Mouse (Mus musculus): ENCODE results near the gene Cdk19. TPM values are rescaled to one million over a fixed set of nuclear protein-coding genes. Genes with fewer than 3 reads are reported as not detected.

Gene Cdk19
- polyA plus RNA-seq, 1 experiment from 2014 or later: 9.1 TPM

DNA sequence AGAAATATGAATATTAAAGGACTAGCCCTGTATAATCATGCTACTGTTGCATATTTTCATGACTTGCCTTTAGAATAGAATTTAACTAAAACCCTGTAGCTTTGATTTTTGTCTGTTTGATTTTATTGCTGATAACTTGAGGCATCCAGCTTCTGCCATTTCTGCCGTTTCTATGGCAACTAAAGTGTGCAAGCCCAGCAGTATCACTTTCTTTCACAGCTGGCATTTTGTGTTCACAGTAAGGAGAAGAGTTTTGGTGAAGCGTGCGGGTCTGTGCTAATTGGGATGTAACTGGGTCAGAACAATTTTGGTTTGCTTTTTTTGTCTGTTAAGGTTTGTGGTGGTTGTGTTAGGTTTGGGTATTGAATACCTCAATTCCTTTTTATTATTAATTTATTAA, 107.3 kb downstream of the Cdk19 start:
- H3K4me1 ChIP-seq (ENCODE audit: control insufficient read depth in 2 of 2, insufficient read depth in 2 of 2, low read length in 2 of 2): peaks cover 2 to 11% of the 10 kb centered on the region in 2 experiments; a peak in 2 of 4 replicates
- ATAC-seq (ENCODE audit: insufficient number of reproducible peaks, insufficient read depth, low FRiP score, low read depth): no peak
- H3K27me3 ChIP-seq (ENCODE audit: control insufficient read depth, insufficient read depth, low read length): no peaks in the 10 kb centered on the region
- WGBS: 80% methylated on average over 3 of the region's 3 CpGs
- H3K9ac ChIP-seq (ENCODE audit: low read length): no peak overlapping the region
- no peak overlapping the region for H3K4me2 ChIP-seq (ENCODE audit: low read length)
- no peak overlapping the region for H3K27ac ChIP-seq (replicated peaks in 1 of 2; ENCODE audit: control insufficient read depth in 1 of 2, insufficient read depth in 1 of 2, low read depth in 2 of 2, low read length in 2 of 2)
- H3K4me3 ChIP-seq (ENCODE audit: control insufficient read depth in 1 of 2, insufficient read depth in 1 of 2, low read depth in 1 of 2, low read length in 2 of 2): no peak overlapping the region
- no peaks in the 10 kb centered on the region for H3K36me3 ChIP-seq (ENCODE audit: control insufficient read depth, insufficient read depth, low read length)
- no peaks in the 10 kb centered on the region for H3K9me3 ChIP-seq (ENCODE audit: control insufficient read depth, low read length)

DNA sequence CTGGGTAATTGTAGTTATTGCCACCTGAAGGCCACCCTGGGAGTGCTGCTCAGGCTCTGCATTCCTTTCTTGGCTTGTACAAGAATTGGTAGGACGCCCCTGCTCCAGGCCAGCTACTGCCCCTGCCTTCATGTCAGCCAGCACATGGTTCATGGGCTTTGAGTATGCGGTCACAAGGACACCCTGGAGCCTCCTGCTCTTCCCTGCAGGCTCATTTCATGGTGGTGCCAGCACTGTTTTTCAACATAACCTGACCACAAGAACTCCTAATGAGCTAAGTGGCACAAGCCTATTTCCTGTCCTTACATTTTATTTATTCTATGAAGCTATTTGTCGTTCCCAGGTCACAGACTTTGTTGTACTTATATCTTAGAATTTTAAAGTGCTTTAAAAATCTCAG, 107.9 kb downstream of the Cdk19 start:
- Histone ChIP-seq H3K27ac (replicated peaks in 1 of 2; ENCODE audit: control insufficient read depth in 1 of 2, insufficient read depth in 1 of 2, low read depth in 2 of 2, low read length in 2 of 2) (no peak overlapping the region), H3K9ac (ENCODE audit: low read length) (no peak overlapping the region), H3K4me2 (ENCODE audit: low read length) (no peak overlapping the region), H3K36me3 (ENCODE audit: control insufficient read depth, insufficient read depth, low read length) (no peaks in the 10 kb centered on the region), H3K9me3 (ENCODE audit: control insufficient read depth, low read length) (no peaks in the 10 kb centered on the region), H3K4me1 (ENCODE audit: control insufficient read depth in 2 of 2, insufficient read depth in 2 of 2, low read length in 2 of 2) (peaks cover 2 to 15% of the 10 kb centered on the region in 2 experiments), H3K4me3 (ENCODE audit: control insufficient read depth in 1 of 2, insufficient read depth in 1 of 2, low read depth in 1 of 2, low read length in 2 of 2) (no peak overlapping the region), H3K27me3 (ENCODE audit: control insufficient read depth, insufficient read depth, low read length) (no peaks in the 10 kb centered on the region)
- no peak for ATAC-seq (ENCODE audit: insufficient number of reproducible peaks, insufficient read depth, low FRiP score, low read depth)
- WGBS: 63% methylated on average over 3 of the region's 3 CpGs

DNA sequence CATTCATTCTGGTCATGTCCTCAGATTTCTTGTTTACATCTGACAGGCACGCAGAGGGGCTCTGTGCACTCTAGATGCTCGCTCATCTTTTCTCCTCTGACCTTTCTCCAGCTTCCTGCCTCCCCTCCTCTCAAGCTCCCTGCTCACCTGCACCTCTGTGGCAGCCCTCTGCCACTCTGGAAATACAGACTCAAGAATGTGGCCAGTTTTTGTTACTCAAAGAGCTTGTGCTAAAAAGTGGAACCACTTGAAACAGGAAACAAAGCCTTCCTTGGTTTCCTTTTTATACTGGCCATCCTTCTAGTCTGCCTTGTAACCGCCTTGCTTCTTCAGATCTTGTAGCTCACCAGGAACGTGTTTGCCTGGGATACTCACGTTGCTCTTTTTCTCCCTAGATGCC, 108.6 kb downstream of the Cdk19 start:
- Histone ChIP-seq H3K27me3 (ENCODE audit: control insufficient read depth, insufficient read depth, low read length) (no peaks in the 10 kb centered on the region), H3K4me3 (ENCODE audit: control insufficient read depth in 1 of 2, insufficient read depth in 1 of 2, low read depth in 1 of 2, low read length in 2 of 2) (no peak overlapping the region), H3K9ac (ENCODE audit: low read length) (no peak overlapping the region), H3K4me2 (ENCODE audit: low read length) (no peak overlapping the region), H3K4me1 (ENCODE audit: control insufficient read depth in 2 of 2, insufficient read depth in 2 of 2, low read length in 2 of 2) (peaks cover 2 to 15% of the 10 kb centered on the region in 2 experiments), H3K36me3 (ENCODE audit: control insufficient read depth, insufficient read depth, low read length) (no peaks in the 10 kb centered on the region), H3K9me3 (ENCODE audit: control insufficient read depth, low read length) (no peaks in the 10 kb centered on the region), H3K27ac (replicated peaks in 1 of 2; ENCODE audit: control insufficient read depth in 1 of 2, insufficient read depth in 1 of 2, low read depth in 2 of 2, low read length in 2 of 2) (no peak overlapping the region)
- no peak for ATAC-seq (ENCODE audit: insufficient number of reproducible peaks, insufficient read depth, low FRiP score, low read depth)
- 67% methylated on average over 5 of the region's 5 CpGs for WGBS

DNA sequence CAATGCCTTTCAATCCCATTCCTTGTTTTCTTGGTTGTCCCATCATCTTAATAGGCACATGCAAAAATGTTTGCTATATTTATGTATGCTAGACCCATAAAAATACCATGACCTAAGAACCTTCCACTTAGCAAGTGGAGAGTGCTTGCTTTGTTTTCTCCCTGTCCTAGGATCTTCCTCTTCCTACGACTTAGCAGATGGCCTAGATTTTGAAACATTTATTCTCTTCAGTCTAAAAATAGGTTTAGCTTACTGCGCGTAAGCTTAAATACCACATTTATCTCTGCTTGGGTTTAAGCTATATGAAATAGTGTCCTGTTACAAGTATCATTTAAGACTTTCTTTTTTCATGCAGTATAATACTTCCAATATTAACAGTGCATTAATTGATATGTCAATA, 109.1 kb downstream of the Cdk19 start:
- peaks cover 2 to 15% of the 10 kb centered on the region in 2 experiments for H3K4me1 ChIP-seq (ENCODE audit: control insufficient read depth in 2 of 2, insufficient read depth in 2 of 2, low read length in 2 of 2)
- no peak overlapping the region for H3K9ac ChIP-seq (ENCODE audit: low read length)
- no peaks in the 10 kb centered on the region for H3K9me3 ChIP-seq (ENCODE audit: control insufficient read depth, low read length)
- no peak for ATAC-seq (ENCODE audit: insufficient number of reproducible peaks, insufficient read depth, low FRiP score, low read depth)
- WGBS: 50% methylated on average over 3 of the region's 3 CpGs
- H3K4me2 ChIP-seq (ENCODE audit: low read length): no peak overlapping the region
- H3K36me3 ChIP-seq (ENCODE audit: control insufficient read depth, insufficient read depth, low read length): no peaks in the 10 kb centered on the region
- H3K27me3 ChIP-seq (ENCODE audit: control insufficient read depth, insufficient read depth, low read length): no peaks in the 10 kb centered on the region
- H3K27ac ChIP-seq (replicated peaks in 1 of 2; ENCODE audit: control insufficient read depth in 1 of 2, insufficient read depth in 1 of 2, low read depth in 2 of 2, low read length in 2 of 2): no peak overlapping the region
- H3K4me3 ChIP-seq (ENCODE audit: control insufficient read depth in 1 of 2, insufficient read depth in 1 of 2, low read depth in 1 of 2, low read length in 2 of 2): no peak overlapping the region

DNA sequence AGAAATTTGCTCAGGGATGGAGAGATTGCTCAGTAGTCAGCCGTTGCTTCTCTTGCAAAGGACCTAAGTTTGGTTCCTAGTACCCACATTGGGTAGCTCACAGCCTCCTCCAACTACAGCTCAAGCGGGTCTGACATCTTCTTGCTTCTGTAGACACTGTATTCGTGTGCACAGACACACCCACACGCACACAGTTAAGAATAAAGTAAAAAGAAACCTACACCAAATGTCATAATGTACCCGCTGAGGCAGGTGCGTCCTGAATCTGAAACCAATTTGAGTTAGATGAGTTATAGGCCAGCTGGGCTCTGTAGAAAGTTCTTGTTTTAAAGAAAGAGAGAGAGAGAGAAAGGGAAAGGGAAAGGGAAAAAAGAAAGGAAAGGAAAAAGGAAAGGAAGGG, 110.2 kb downstream of the Cdk19 start:
- Histone ChIP-seq H3K27ac (replicated peaks in 1 of 2; ENCODE audit: control insufficient read depth in 1 of 2, insufficient read depth in 1 of 2, low read depth in 2 of 2, low read length in 2 of 2) (no peak overlapping the region), H3K4me3 (ENCODE audit: control insufficient read depth in 1 of 2, insufficient read depth in 1 of 2, low read depth in 1 of 2, low read length in 2 of 2) (no peak overlapping the region), H3K27me3 (ENCODE audit: control insufficient read depth, insufficient read depth, low read length) (no peaks in the 10 kb centered on the region), H3K4me1 (ENCODE audit: control insufficient read depth in 2 of 2, insufficient read depth in 2 of 2, low read length in 2 of 2) (peaks cover 2 to 15% of the 10 kb centered on the region in 2 experiments), H3K4me2 (ENCODE audit: low read length) (no peak overlapping the region), H3K9me3 (ENCODE audit: control insufficient read depth, low read length) (no peaks in the 10 kb centered on the region), H3K36me3 (ENCODE audit: control insufficient read depth, insufficient read depth, low read length) (no peaks in the 10 kb centered on the region), H3K9ac (ENCODE audit: low read length) (no peak overlapping the region)
- 90% methylated on average over 6 of the region's 6 CpGs for WGBS
- ATAC-seq (ENCODE audit: insufficient number of reproducible peaks, insufficient read depth, low FRiP score, low read depth): no peak

DNA sequence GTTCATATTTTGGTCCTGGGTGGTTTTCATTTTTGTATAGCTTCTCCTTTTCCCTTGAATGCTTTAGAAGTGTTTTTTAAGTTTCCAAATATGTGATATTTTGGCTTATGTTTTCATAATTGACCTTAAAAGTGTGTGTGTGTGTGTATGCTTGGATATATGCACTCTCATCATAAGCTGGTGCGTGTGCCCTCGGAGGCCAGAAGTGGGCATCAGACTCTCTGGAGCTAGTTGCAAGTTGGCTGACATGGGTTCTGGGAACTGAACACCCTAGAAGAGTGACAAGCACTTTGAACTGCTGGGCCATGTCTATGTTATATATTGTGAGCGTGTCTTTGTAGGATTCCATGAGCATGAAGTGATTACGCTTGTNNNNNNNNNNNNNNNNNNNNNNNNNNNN, 110.8 kb downstream of the Cdk19 start:
- Histone ChIP-seq H3K4me3 (ENCODE audit: control insufficient read depth in 1 of 2, insufficient read depth in 1 of 2, low read depth in 1 of 2, low read length in 2 of 2) (no peak overlapping the region), H3K4me1 (ENCODE audit: control insufficient read depth in 2 of 2, insufficient read depth in 2 of 2, low read length in 2 of 2) (peaks cover 2 to 15% of the 10 kb centered on the region in 2 experiments), H3K4me2 (ENCODE audit: low read length) (no peak overlapping the region), H3K27ac (replicated peaks in 1 of 2; ENCODE audit: control insufficient read depth in 1 of 2, insufficient read depth in 1 of 2, low read depth in 2 of 2, low read length in 2 of 2) (no peak overlapping the region), H3K36me3 (ENCODE audit: control insufficient read depth, insufficient read depth, low read length) (no peaks in the 10 kb centered on the region), H3K27me3 (ENCODE audit: control insufficient read depth, insufficient read depth, low read length) (no peaks in the 10 kb centered on the region), H3K9me3 (ENCODE audit: control insufficient read depth, low read length) (no peaks in the 10 kb centered on the region), H3K9ac (ENCODE audit: low read length) (no peak overlapping the region)
- 96% methylated on average over 4 of the region's 4 CpGs for WGBS
- ATAC-seq (ENCODE audit: insufficient number of reproducible peaks, insufficient read depth, low FRiP score, low read depth): no peak

DNA sequence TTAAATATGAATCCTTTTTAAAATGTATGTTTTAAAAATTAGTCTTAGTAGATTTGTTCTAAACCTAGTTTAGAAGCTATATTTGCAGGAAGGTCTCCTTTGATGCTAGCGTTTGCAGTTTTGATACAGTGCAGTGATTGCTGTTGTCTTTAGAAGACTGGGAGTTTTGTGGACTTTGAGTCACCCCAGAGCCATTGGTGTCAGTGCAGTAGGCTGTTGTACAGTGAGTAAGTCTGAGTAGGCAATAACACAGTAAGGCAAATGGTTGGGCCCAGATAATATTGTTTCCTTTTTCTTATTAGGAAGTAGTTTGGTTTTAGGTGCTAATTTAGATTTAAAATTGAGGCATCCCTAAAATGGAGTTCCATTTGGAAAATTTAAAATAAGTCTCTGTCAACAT, 117.8 kb downstream of the Cdk19 start:
- Histone ChIP-seq H3K4me3 (ENCODE audit: control insufficient read depth in 1 of 2, insufficient read depth in 1 of 2, low read depth in 1 of 2, low read length in 2 of 2) (no peak overlapping the region), H3K9ac (ENCODE audit: low read length) (no peak overlapping the region), H3K27ac (replicated peaks in 1 of 2; ENCODE audit: control insufficient read depth in 1 of 2, insufficient read depth in 1 of 2, low read depth in 2 of 2, low read length in 2 of 2) (no peak overlapping the region), H3K27me3 (ENCODE audit: control insufficient read depth, insufficient read depth, low read length) (no peaks in the 10 kb centered on the region), H3K4me2 (ENCODE audit: low read length) (no peak overlapping the region), H3K4me1 (ENCODE audit: control insufficient read depth in 2 of 2, insufficient read depth in 2 of 2, low read length in 2 of 2) (peaks cover under 1 to 2% of the 10 kb centered on the region in 2 experiments; a peak in 1 of 4 replicates), H3K36me3 (ENCODE audit: control insufficient read depth, insufficient read depth, low read length) (no peaks in the 10 kb centered on the region), H3K9me3 (ENCODE audit: control insufficient read depth, low read length) (no peaks in the 10 kb centered on the region)
- WGBS: 67% methylated on average over 1 of the region's 1 CpGs
- ATAC-seq (ENCODE audit: insufficient number of reproducible peaks, insufficient read depth, low FRiP score, low read depth): no peak

DNA sequence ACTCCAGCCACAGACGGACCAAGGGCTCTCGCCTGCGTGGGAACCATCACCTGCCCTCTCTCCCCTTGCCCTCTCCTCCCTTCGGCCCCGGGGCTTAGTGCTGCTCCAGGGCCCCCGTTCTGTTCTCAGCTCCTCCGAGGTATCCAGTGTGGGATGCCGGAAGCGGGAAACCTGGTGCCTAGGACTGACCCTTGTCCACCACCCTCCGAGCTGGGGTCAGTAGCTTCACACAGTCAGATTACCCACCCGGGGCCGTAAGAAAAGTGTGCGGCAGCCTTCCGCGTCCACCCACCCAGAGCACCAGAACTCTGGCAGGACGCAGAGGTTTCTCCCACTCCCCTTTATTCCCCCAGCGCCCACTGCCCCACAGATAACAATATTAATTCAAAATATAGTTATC, 119.8 kb downstream of the Cdk19 start:
- H3K27ac ChIP-seq (replicated peaks in 1 of 2; ENCODE audit: control insufficient read depth in 1 of 2, insufficient read depth in 1 of 2, low read depth in 2 of 2, low read length in 2 of 2): no peak overlapping the region
- 0 out of 4 replicates have a peak, but pooled peaks cover 0 to 2% of the 10 kb centered on the region in 2 experiments for H3K4me1 ChIP-seq (ENCODE audit: control insufficient read depth in 2 of 2, insufficient read depth in 2 of 2, low read length in 2 of 2)
- ATAC-seq (ENCODE audit: insufficient number of reproducible peaks, insufficient read depth, low FRiP score, low read depth): no peak
- H3K36me3 ChIP-seq (ENCODE audit: control insufficient read depth, insufficient read depth, low read length): no peaks in the 10 kb centered on the region
- H3K27me3 ChIP-seq (ENCODE audit: control insufficient read depth, insufficient read depth, low read length): no peaks in the 10 kb centered on the region
- no peak overlapping the region for H3K4me2 ChIP-seq (ENCODE audit: low read length)
- H3K9me3 ChIP-seq (ENCODE audit: control insufficient read depth, low read length): no peaks in the 10 kb centered on the region
- H3K9ac ChIP-seq (ENCODE audit: low read length): no peak overlapping the region
- no peak overlapping the region for H3K4me3 ChIP-seq (ENCODE audit: control insufficient read depth in 1 of 2, insufficient read depth in 1 of 2, low read depth in 1 of 2, low read length in 2 of 2)
- 92% methylated on average over 17 of the region's 17 CpGs for WGBS
